Mouse (Mus musculus) intestine, postnatal 0 days (tissue): ENCODE measurements around the gene Hoxc9. TPM values are rescaled to one million over a fixed set of nuclear protein-coding genes. Genes with fewer than 3 reads are reported as not detected.

Experiments used
- ATAC-seq: fragments of 200-750 bp; cut with Nextera tagmentation; 2 replicates; pipeline ENCODE4 v1.8.0; 2017; ENCODE audit warnings: mild to moderate bottlenecking, moderate TSS enrichment, moderate library complexity
- H3K27ac ChIP-seq: fragments of 300-500 bp; sonication (generic); 2 replicates; pipeline ENCODE4 v1.5.1; 2014; ENCODE audit warnings: mild to moderate bottlenecking, low read depth, low read length, moderate library complexity
- H3K27me3 ChIP-seq: fragments of 300-500 bp; sonication (generic); replicated peaks from 2 replicates; pipeline ENCODE4 v1.6.1; 2014; ENCODE audit warnings: low read length, mixed read lengths; ENCODE audit not compliant: control insufficient read depth, insufficient read depth
- H3K36me3 ChIP-seq: fragments of 300-500 bp; sonication (generic); 2 replicates; pipeline ENCODE4 v1.6.1; 2014; ENCODE audit warnings: mild to moderate bottlenecking, moderate library complexity; ENCODE audit not compliant: control insufficient read depth, insufficient read depth
- H3K4me1 ChIP-seq: fragments of 300-500 bp; sonication (generic); replicated peaks from 2 replicates; pipeline ENCODE4 v1.6.1; 2014; ENCODE audit warnings: antibody characterized with exemption, low read length, mixed read lengths; ENCODE audit not compliant: control insufficient read depth, insufficient read depth
- H3K4me2 ChIP-seq: fragments of 300-500 bp; sonication (generic); replicated peaks from 2 replicates; pipeline ENCODE4 v1.6.1; 2014; ENCODE audit warnings: low read depth, mild to moderate bottlenecking, moderate library complexity
- H3K4me3 ChIP-seq: fragments of 300-500 bp; sonication (generic); 2 replicates; pipeline ENCODE4 v1.5.1; 2014; ENCODE audit warnings: low read depth, low read length
- H3K9ac ChIP-seq: fragments of 300-500 bp; sonication (generic); 2 replicates; pipeline ENCODE4 v1.6.1; 2014; ENCODE audit warnings: mild to moderate bottlenecking, low read depth, low read length
- H3K9me3 ChIP-seq: fragments of 300-500 bp; sonication (generic); 2 replicates; pipeline ENCODE4 v1.6.1; 2016; ENCODE audit warnings: mixed run types; ENCODE audit not compliant: control insufficient read depth
- CTCF ChIP-seq: sonication (generic); IDR thresholded peaks from 2 replicates; pipeline ENCODE4 v1.5.1; 2016; ENCODE audit warnings: low read depth, mild to moderate bottlenecking, control low read depth, antibody characterized with exemption, moderate library complexity
- WGBS: fragments of 180-500 bp; shearing (Covaris S2); extraction: QIAGEN DNeasy Blood & Tissue Kit; methylation state at CpG from one replicate; pipeline ENCODE4 v1.1.7; 2014; 5-methylcytosine and 5-hydroxymethylcytosine counted together
- polyA plus RNA-seq: library from polyadenylated mRNA; unstranded; fragments of >200 nt; fragmentation: Nextera tagmentation; extraction: Ambion mirVana; gene quantifications from 2 replicates; pipeline ENCODE4 v1.2.1, GENCODE M21; 2015

Hoxc9 gene
- polyA plus RNA-seq, 1 experiment from 2014 or later: 0.43 TPM

DNA sequence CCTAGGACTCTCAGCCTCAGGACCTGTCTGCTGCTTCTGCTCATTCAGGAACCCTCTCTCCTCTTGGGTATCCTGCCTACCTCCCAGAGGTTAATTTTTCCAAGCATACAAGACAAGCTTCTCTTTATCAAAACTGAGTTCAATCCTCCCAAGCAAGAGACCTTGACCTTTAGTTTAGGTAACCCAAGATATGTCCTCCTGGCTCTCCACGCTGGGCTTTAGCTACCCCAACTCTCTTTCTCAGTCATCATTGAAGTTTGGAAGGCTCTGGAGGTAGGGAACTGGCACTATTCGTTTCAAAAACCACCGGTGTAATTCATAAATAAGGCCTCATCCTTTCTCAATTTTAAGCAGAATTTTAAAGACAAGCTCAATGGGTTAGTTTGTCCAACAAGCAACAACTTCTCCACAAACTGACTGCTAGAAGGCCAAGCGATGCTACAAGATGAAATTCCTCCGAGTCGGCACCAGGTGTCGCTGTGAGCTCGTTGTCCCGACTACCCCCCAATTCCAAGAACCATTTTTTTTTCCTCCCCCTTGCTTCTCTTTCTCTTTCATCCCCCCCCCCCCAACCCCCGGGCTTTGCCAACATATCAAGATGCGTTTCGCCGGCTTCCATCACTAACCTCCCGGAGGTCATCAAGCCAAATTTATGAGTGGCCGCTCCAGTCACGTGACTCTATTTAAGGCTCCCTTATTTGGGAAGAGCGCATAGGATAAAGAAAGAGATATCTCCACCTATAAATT, 37.2 kb downstream of the Hoxc9 start:
- H3K27me3 ChIP-seq: peaks cover 91% of the 10 kb centered on the region
- H3K9ac ChIP-seq: 0 out of 2 replicates have a peak overlapping the region, but pooled peaks have one; percentile 45
- H3K9me3 ChIP-seq: no peaks in the 10 kb centered on the region
- H3K36me3 ChIP-seq: no peaks in the 10 kb centered on the region
- H3K4me2 ChIP-seq: peak overlapping the region; percentile 61
- WGBS: 5% methylated on average over 17 of the region's 17 CpGs
- no peak for ATAC-seq
- H3K4me3 ChIP-seq: peak overlapping the region; percentile 40
- no peak overlapping the region for H3K27ac ChIP-seq
- no peaks in the 10 kb centered on the region for H3K4me1 ChIP-seq
- peak; percentile 79 for TF ChIP-seq CTCF

DNA sequence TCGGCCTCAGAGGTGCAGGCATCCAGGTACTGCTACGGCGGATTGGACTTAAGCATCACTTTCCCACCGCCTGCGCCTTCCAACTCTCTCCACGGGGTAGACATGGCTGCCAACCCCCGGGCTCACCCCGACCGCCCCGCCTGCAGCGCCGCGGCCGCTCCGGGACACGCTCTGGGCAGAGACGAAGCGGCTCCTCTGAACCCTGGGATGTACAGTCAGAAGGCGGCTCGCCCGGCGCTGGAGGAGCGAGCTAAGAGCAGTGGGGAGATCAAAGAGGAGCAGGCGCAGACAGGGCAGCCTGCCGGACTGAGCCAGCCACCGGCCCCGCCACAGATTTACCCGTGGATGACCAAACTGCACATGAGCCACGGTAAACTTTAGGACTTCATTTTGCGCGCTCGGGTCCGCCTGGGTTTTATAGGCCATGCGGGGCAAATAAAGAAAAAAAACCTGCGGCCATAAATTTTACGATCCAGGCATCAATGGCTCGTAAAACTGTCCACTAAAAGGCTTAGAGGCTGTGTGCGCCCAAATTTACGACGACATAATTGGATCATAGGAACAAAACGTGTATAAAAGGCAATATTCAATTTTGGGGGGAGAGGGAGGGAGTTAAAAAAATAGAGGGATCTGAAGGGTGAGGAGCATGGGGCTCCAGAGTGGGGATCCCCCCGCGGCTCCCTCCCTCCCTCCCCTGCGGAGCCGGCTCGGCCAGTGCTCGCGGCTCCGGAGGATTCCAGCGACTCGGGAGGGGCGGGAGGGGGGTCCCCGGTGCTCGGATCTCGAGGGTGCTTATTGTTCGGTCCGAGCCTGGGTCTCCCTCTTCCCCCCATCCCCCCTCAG, 38.1 kb downstream of the Hoxc9 start:
- Histone ChIP-seq H3K4me1 (no peaks in the 10 kb centered on the region), H3K27ac (peak overlapping the region; percentile 31; the same call in 1 of the 2 replicates), H3K4me2 (peak overlapping the region; percentile 61), H3K36me3 (no peaks in the 10 kb centered on the region), H3K9me3 (no peaks in the 10 kb centered on the region), H3K27me3 (peaks cover 92% of the 10 kb centered on the region), H3K4me3 (peak overlapping the region; percentile 40), H3K9ac (peak overlapping the region; percentile 45)
- WGBS: under 1% methylated on average over 56 of the region's 57 CpGs
- no peak for TF ChIP-seq CTCF
- ATAC-seq: peak; percentile 26; the same call in 1 of the 2 replicates

- Histone ChIP-seq H3K4me3 (peak overlapping the region; percentile 40), H3K27me3 (peaks cover 92% of the 10 kb centered on the region), H3K27ac (no peak overlapping the region), H3K36me3 (no peaks in the 10 kb centered on the region), H3K4me1 (no peaks in the 10 kb centered on the region), H3K4me2 (peak overlapping the region; percentile 61), H3K9ac (peak overlapping the region; percentile 45; the same call in 1 of the 2 replicates), H3K9me3 (no peaks in the 10 kb centered on the region)
- ATAC-seq: 0 out of 2 replicates have a peak, but pooled peaks have one; percentile 14
- WGBS: 2% methylated on average over 27 of the region's 28 CpGs
- no peak for TF ChIP-seq CTCF
Measured at GRCm38 (mm10) chr15:103015009-103015399, 38.8 kb downstream of the Hoxc9 start.

- H3K27ac ChIP-seq: no peak overlapping the region
- H3K4me3 ChIP-seq: peak overlapping the region; percentile 40; the same call in 1 of the 2 replicates
- no peaks in the 10 kb centered on the region for H3K9me3 ChIP-seq
- TF ChIP-seq CTCF: no peak
- ATAC-seq: no peak
- H3K9ac ChIP-seq: peak overlapping the region; percentile 45; the same call in 1 of the 2 replicates
- WGBS: 15% methylated on average over 19 of the region's 19 CpGs
- peak overlapping the region; percentile 61 for H3K4me2 ChIP-seq
- H3K27me3 ChIP-seq: peaks cover 91% of the 10 kb centered on the region
- no peaks in the 10 kb centered on the region for H3K4me1 ChIP-seq
- H3K36me3 ChIP-seq: no peaks in the 10 kb centered on the region
Measured at GRCm38 (mm10) chr15:103015406-103016166, 39.3 kb downstream of the Hoxc9 start.

GRCm38 (mm10) chr15:103018636-103019035, 42.4 kb downstream of the Hoxc9 start, which contains the start of gene Hoxc4:
Hoxc4 (plus strand) TSS chr15:103018934.
- no peak for ATAC-seq
- no peak for TF ChIP-seq CTCF
- no peaks in the 10 kb centered on the region for H3K4me1 ChIP-seq
- no peak within 1 kb of the TSS for H3K4me2 ChIP-seq
- no peaks in the 10 kb centered on the region for H3K9me3 ChIP-seq
- 35% methylated on average over 9 of the region's 9 CpGs for WGBS
- H3K9ac ChIP-seq: no peak within 1 kb of the TSS
- H3K4me3 ChIP-seq: no peak within 1 kb of the TSS
- H3K36me3 ChIP-seq: no peaks in the 10 kb centered on the region
- H3K27me3 ChIP-seq: peaks cover 89% of the 10 kb centered on the region
- H3K27ac ChIP-seq: no peak within 1 kb of the TSS
